Mouse (Mus musculus) forebrain, embryonic 12.5 days (tissue): Measurements from ENCODE around the gene Med13. TPM values are rescaled to one million over a fixed set of nuclear protein-coding genes. Genes with fewer than 3 reads are reported as not detected.

Experiments
- ATAC-seq: fragments of 200-750 bp; cut with Nextera tagmentation; 2 replicates; pipeline ENCODE4 v1.8.0; 2017; ENCODE audit warnings: moderate TSS enrichment; ENCODE audit not compliant: low FRiP score
- H3K27ac ChIP-seq: fragments of 300-500 bp; sonication (generic); 2 replicates; pipeline ENCODE4 v1.5.1; 2016; ENCODE audit warnings: mild to moderate bottlenecking
- H3K27me3 ChIP-seq: fragments of 300-500 bp; sonication (generic); 2 replicates; pipeline ENCODE4 v1.6.1; 2016; ENCODE audit warnings: mild to moderate bottlenecking
- H3K36me3 ChIP-seq: fragments of 300-500 bp; sonication (generic); replicated peaks from 2 replicates; pipeline ENCODE4 v1.6.1; 2016; ENCODE audit warnings: mild to moderate bottlenecking
- H3K4me1 ChIP-seq: fragments of 300-500 bp; sonication (generic); 2 replicates; pipeline ENCODE4 v1.6.1; 2016
- H3K4me2 ChIP-seq: fragments of 300-500 bp; sonication (generic); 2 replicates; pipeline ENCODE4 v1.6.1; 2016; ENCODE audit warnings: mild to moderate bottlenecking, moderate library complexity
- H3K4me3 ChIP-seq: fragments of 300-500 bp; sonication (generic); replicated peaks from 2 replicates; pipeline ENCODE4 v1.5.1; 2016; ENCODE audit warnings: mild to moderate bottlenecking
- H3K9ac ChIP-seq: fragments of 300-500 bp; sonication (generic); 2 replicates; pipeline ENCODE4 v1.6.1; 2016; ENCODE audit warnings: mild to moderate bottlenecking
- H3K9me3 ChIP-seq: fragments of 300-500 bp; sonication (generic); 2 replicates; pipeline ENCODE4 v1.6.1; 2016
- WGBS: fragments of 180-500 bp; shearing (Covaris S2); methylation state at CpG from one replicate; pipeline ENCODE4 v1.1.7; 2016; 5-methylcytosine and 5-hydroxymethylcytosine counted together
- polyA plus RNA-seq: library from polyadenylated mRNA; unstranded; fragments of >200 nt; fragmentation: Nextera tagmentation; extraction: Ambion mirVana; gene quantifications from 2 replicates; pipeline ENCODE4 v1.2.1, GENCODE M21; 2016

Med13 gene
- polyA plus RNA-seq, 1 experiment from 2014 or later: 14.8 TPM

GRCm38 (mm10) chr11:86388821-86389480 is 31.5 kb upstream of the Med13 start:
- Histone ChIP-seq H3K4me1 (peaks cover 12% of the 10 kb centered on the region), H3K27ac (no peak overlapping the region), H3K4me3 (no peak overlapping the region), H3K27me3 (no peaks in the 10 kb centered on the region), H3K4me2 (no peak overlapping the region), H3K9ac (no peak overlapping the region), H3K36me3 (no peaks in the 10 kb centered on the region), H3K9me3 (no peaks in the 10 kb centered on the region)
- no peak for ATAC-seq
- 87% methylated on average over 13 of the region's 13 CpGs for WGBS

DNA sequence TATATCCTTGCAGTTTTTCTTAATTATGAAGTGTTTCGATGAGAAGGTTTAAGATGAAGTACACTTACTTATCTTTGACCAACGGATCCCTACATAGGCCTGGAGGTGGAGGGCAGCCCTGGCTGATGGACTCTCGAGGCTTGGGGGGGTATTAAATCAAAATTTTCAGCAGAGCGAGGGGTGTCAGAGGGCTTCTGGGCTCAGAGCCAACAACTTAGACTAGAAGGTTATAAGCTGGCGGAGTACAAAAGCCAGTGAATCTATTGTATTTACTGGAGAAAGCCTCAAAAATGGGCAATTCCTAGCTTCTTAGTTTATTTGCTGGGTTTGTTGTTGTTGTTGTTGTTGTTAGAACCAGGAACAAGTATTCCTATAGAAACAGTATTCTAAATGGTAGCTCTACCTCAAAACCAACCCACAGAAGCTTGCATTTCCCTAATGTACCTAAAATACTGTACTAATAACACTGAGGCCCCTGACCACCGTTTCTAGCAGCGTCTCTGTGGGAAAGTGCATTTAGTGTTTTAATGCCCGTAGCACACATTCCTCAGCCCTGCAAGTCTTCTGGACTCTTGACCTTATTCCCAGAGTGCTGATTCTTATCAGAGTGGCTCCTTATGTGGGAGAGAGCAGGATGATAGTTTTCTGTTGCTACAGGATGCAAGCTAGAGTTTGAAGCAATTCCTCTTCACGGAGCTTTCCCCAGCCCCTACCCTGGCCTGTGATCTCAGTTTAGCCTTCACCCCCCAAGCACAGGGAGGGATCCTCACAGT is 29.9 kb upstream of the Med13 start:
- no peak overlapping the region for H3K27ac ChIP-seq
- no peak overlapping the region for H3K4me3 ChIP-seq
- ATAC-seq: no peak

GRCm38 (mm10) chr11:86386576-86386975 is 29.2 kb upstream of the Med13 start:
- Histone ChIP-seq H3K36me3 (no peaks in the 10 kb centered on the region), H3K27me3 (no peaks in the 10 kb centered on the region), H3K9me3 (no peaks in the 10 kb centered on the region), H3K4me2 (no peak overlapping the region), H3K27ac (no peak overlapping the region), H3K4me1 (peaks cover 12% of the 10 kb centered on the region), H3K9ac (no peak overlapping the region), H3K4me3 (no peak overlapping the region)
- WGBS: 71% methylated on average over 10 of the region's 10 CpGs
- ATAC-seq: no peak

More for the DNA sequence above, 29.9 kb upstream of the Med13 start:
- H3K4me2 ChIP-seq: no peak overlapping the region
- no peaks in the 10 kb centered on the region for H3K9me3 ChIP-seq
- H3K36me3 ChIP-seq: no peaks in the 10 kb centered on the region
- H3K27me3 ChIP-seq: no peaks in the 10 kb centered on the region
- peaks cover 12% of the 10 kb centered on the region for H3K4me1 ChIP-seq
- no peak overlapping the region for H3K9ac ChIP-seq
- WGBS: 69% methylated on average over 9 of the region's 9 CpGs

DNA sequence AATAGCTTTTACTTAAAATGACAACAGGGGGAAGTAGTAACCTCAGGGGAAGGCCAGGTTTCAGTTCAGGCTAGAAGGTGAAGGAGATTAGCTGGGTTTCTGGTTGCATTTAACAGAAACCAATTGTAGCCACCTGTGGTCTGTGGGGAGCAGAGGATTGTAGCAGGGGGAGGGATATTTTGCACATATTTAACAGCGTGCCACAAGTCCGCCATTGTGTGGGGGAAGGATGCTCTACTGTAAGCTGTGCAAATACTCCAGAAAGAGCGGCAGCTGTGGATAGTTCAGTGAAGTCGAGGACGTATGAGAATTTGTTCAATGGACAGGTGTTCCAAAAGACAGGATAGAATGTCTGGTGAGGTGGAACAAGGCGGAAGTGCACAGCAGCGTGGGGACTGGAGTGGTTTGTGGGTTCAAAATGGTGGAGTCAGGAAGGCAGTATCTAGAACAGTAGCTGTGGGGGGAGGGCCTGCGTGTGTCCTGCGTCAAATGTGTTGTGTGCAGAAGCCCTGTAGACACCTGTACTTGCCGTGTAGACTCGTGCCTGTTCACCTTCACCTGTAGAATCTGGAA is 28.4 kb upstream of the Med13 start:
- H3K9ac ChIP-seq: no peak overlapping the region
- H3K4me2 ChIP-seq: no peak overlapping the region
- no peak overlapping the region for H3K4me3 ChIP-seq
- H3K9me3 ChIP-seq: no peaks in the 10 kb centered on the region
- no peak for ATAC-seq
- H3K4me1 ChIP-seq: peaks cover 12% of the 10 kb centered on the region
- H3K36me3 ChIP-seq: no peaks in the 10 kb centered on the region
- WGBS: 88% methylated on average over 11 of the region's 11 CpGs
- H3K27me3 ChIP-seq: no peaks in the 10 kb centered on the region
- no peak overlapping the region for H3K27ac ChIP-seq

- ATAC-seq: no peak
Measured at GRCm38 (mm10) chr11:86384141-86384540, 26.7 kb upstream of the Med13 start.

DNA sequence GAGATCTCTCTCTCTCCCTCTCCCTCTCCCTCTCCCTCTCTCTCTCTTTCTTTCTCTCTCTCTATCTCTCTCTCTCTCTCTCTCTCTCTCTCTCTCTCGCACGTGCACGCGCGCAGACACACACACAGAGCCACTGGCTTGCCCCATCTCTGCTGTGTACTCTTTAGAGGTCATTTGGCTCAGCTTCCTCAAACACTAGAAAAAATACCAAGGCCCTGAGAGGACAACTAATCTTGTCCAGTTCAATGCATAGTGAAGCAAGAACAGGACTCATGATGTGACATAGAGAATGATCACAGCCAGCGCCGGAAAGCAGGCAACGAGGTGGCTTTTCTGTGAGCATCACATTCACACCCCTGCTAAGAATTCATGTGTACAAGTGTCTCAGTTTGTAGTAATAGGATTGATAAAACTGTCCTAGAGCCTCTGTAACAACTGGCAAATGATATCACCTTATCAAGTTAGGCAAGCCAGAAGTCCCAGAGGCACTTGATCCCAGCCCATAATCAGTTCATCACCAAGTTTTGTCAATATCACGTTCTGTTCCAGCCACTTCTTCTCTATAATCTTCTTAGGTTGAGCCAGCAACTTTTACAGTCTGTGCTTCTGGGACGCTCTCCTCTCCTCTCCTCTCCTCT is 25.2 kb upstream of the Med13 start:
- Histone ChIP-seq H3K4me1 (peaks cover 12% of the 10 kb centered on the region), H3K36me3 (no peaks in the 10 kb centered on the region), H3K27me3 (no peaks in the 10 kb centered on the region), H3K4me2 (no peak overlapping the region), H3K9me3 (no peaks in the 10 kb centered on the region), H3K9ac (no peak overlapping the region), H3K4me3 (no peak overlapping the region), H3K27ac (no peak overlapping the region)
- no peak for ATAC-seq
- 94% methylated on average over 10 of the region's 10 CpGs for WGBS

More at GRCm38 (mm10) chr11:86384141-86384540, 26.7 kb upstream of the Med13 start:
- H3K4me2 ChIP-seq: no peak overlapping the region
- H3K27ac ChIP-seq: no peak overlapping the region
- H3K9me3 ChIP-seq: no peaks in the 10 kb centered on the region
- no peak overlapping the region for H3K4me3 ChIP-seq
- 89% methylated on average over 3 of the region's 3 CpGs for WGBS
- no peaks in the 10 kb centered on the region for H3K36me3 ChIP-seq
- peaks cover 12% of the 10 kb centered on the region for H3K4me1 ChIP-seq
- H3K27me3 ChIP-seq: no peaks in the 10 kb centered on the region
- no peak overlapping the region for H3K9ac ChIP-seq

GRCm38 (mm10) chr11:86381478-86382091 is 24.2 kb upstream of the Med13 start:
- no peak overlapping the region for H3K4me3 ChIP-seq
- peaks cover 3% of the 10 kb centered on the region; the same call in 1 of the 2 replicates for H3K4me1 ChIP-seq
- no peaks in the 10 kb centered on the region for H3K36me3 ChIP-seq
- no peak overlapping the region for H3K9ac ChIP-seq
- 79% methylated on average over 5 of the region's 5 CpGs for WGBS
- H3K4me2 ChIP-seq: no peak overlapping the region
- H3K27me3 ChIP-seq: no peaks in the 10 kb centered on the region
- H3K9me3 ChIP-seq: no peaks in the 10 kb centered on the region
- no peak overlapping the region for H3K27ac ChIP-seq
- ATAC-seq: no peak

DNA sequence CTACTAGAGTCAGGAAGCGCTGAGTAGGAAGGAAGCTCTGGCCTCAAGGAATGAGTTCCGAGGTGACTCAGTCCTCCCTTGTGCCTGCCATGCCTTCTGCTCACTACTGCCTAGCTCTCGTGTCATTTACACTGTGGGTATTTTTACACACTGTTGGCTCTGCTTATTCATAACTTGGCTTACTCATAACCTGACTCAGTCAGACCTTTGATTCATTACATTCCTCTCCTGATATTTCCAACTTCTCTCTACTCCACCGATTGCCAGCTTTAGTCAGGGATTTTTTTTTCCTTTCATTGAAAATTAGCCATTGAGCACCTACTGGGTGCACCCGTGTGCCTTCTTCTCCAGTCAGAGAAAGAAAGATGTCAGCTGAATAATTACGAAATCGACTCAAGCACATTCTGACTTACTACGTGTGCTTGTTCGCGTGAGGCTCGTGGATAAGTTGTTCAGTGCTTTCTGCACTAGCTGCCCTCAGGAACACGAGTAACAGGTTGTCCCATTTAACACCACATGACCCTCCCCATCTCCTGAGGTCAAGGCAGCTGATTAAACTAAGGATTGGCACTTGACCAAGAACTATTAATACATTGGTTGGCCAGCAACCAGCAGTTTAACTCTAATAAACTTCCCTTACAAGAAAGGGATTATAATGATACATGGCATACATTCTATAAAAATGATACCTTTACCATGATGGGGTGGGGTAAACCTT is 23.3 kb upstream of the Med13 start:
- H3K9ac ChIP-seq: no peak overlapping the region
- H3K4me2 ChIP-seq: no peak overlapping the region
- H3K27me3 ChIP-seq: no peaks in the 10 kb centered on the region
- ATAC-seq: no peak
- WGBS: 90% methylated on average over 12 of the region's 12 CpGs
- no peaks in the 10 kb centered on the region for H3K9me3 ChIP-seq
- no peaks in the 10 kb centered on the region for H3K4me1 ChIP-seq
- H3K4me3 ChIP-seq: no peak overlapping the region
- H3K36me3 ChIP-seq: no peaks in the 10 kb centered on the region
- H3K27ac ChIP-seq: no peak overlapping the region

GRCm38 (mm10) chr11:86378981-86379380 is 21.6 kb upstream of the Med13 start:
- Histone ChIP-seq H3K36me3 (no peaks in the 10 kb centered on the region), H3K4me2 (no peak overlapping the region), H3K4me3 (no peak overlapping the region), H3K4me1 (no peaks in the 10 kb centered on the region), H3K9me3 (no peaks in the 10 kb centered on the region), H3K27me3 (no peaks in the 10 kb centered on the region), H3K9ac (no peak overlapping the region), H3K27ac (no peak overlapping the region)
- no peak for ATAC-seq
- 50% methylated on average over 4 of the region's 4 CpGs for WGBS

GRCm38 (mm10) chr11:86377841-86378240 is 20.4 kb upstream of the Med13 start:
- no peak for ATAC-seq
- H3K4me3 ChIP-seq: no peak overlapping the region
- no peaks in the 10 kb centered on the region for H3K27me3 ChIP-seq
- no peak overlapping the region for H3K9ac ChIP-seq
- H3K4me1 ChIP-seq: no peaks in the 10 kb centered on the region
- H3K27ac ChIP-seq: no peak overlapping the region
- 94% methylated on average over 5 of the region's 5 CpGs for WGBS
- no peaks in the 10 kb centered on the region for H3K9me3 ChIP-seq
- no peak overlapping the region for H3K4me2 ChIP-seq
- H3K36me3 ChIP-seq: no peaks in the 10 kb centered on the region

DNA sequence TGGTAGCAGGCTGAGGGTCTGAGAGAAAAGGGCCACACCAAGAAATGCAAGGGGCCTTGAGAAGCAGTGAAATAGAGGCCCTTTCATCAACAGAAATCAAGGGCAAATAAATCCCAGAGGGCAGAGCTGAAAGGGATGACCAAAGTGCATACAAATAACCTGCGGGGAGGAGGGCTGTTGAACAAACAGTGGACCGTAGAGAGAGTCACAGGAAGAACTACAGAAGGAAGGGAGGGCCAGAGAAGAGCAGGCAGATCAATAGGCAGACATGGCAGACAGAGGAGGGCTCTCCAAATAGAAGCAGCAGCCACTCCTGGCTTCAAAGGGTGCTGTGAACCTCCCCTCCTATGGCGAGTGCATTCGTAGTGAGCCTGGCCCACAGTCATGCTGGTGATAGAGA is 19.3 kb upstream of the Med13 start:
- Histone ChIP-seq H3K4me2 (no peak overlapping the region), H3K4me3 (no peak overlapping the region), H3K9ac (no peak overlapping the region), H3K36me3 (no peaks in the 10 kb centered on the region), H3K9me3 (no peaks in the 10 kb centered on the region), H3K27ac (no peak overlapping the region), H3K27me3 (no peaks in the 10 kb centered on the region), H3K4me1 (no peaks in the 10 kb centered on the region)
- ATAC-seq: no peak
- WGBS: 81% methylated on average over 4 of the region's 4 CpGs
